Mouse (Mus musculus): ENCODE data around the gene Gm10697.
"Not testable (repeated sequence)": the region's sequence is repeated elsewhere in the genome, so short reads cannot be mapped to it uniquely, and the experiment has no call there.

- not testable (repeated sequence) for TF ChIP-seq CTCF, POLR2A (IDR thresholded peaks at IDR 0.05; ENCODE audit: extremely low read depth, insufficient read depth, low read length)
Observed at GRCm38 (mm10) chr3:94072544-94072943, at the start of gene Gm10697.

All from cortical plate, adult 2 months (tissue).